Mouse (Mus musculus): ENCODE measurements around the gene Gpr87.

Gpr87 gene

GRCm38 (mm10) chr3:59194938-59195337, at the start of gene Gpr87:
TSS of gene Gpr87 (minus strand) at chr3:59195104.
- in situ Hi-C loops (cut with MboI, MseI) = loop anchor here (25.0 kb wide), 1 partner anchor 542 kb away; the partner anchor contains the start of gene Gm5538

DNA sequence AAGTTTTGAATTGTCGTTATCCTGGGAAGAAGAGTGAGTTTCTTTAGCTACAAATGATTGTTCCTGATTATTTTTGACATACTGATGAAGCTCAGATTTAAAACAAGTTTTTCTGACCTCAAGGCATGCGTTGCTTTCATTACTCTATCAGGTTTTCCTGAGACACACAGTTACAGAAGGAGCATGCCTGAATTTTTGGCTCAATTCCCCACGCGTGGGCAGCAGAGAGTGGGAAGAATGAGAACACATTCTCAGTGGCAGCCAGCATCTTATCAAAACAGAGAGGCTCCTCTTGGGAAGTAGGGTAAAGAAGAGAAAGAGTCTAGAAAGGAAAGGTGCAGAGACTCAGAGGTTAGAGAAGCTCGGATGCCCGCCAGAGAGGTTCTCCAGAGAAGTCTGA, 48.5 kb upstream of the Gpr87 start:
- in situ Hi-C loops (cut with MboI, MseI) = loop anchor here (25.0 kb wide), 1 partner anchor 1544 kb away; no protein-coding TSS in a partner anchor

DNA sequence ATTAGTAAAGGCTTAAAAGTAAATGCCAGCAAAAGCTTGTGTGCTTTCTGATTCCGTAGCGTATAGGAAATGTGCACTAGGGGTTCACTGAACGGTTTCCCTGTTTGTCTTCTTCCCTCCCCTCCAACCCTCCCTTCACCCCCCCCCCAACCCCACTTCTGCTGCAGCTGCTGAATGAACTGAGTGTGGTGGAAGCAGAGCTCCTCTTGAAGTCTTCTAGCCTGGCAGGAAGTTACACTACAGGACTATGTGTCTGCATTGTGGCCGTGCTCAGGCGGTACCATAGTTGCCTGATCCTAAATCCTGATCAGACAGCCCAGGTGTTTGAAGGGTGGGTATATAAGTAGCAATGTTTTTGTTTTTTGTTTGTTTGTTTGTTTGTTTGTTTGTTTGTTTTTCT, 40.0 kb upstream of the Gpr87 start:
- in situ Hi-C loops (cut with MboI, MseI) = loop anchor here (25.0 kb wide), 1 partner anchor 1552 kb away; no protein-coding TSS in a partner anchor

DNA sequence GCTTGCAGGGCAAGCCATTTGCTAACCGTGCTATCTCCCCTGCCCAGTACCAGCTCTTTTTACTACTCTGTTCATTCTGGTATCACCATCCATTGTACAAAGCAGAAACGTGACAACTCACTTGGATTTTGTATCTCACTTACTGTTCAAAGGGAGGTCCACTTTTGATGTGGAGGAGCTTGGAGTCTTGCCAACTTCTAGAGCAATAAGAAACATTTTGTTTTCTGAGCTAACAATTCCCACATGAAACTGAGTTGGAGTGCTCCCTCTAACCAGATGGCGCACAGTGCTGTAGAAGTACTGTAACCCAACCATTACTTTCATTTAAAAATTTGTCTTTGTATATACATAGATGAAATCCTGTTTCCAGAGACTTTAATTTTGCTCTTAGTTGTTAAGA, 36.0 kb upstream of the Gpr87 start:
- in situ Hi-C loops (cut with MboI, MseI) = loop anchor here (25.0 kb wide), 1 partner anchor 1556 kb away; no protein-coding TSS in a partner anchor

GRCm38 (mm10) chr3:59228730-59229551, 34.0 kb upstream of the Gpr87 start:
- in situ Hi-C loops (cut with MboI, MseI) = loop anchor here (25.0 kb wide), 1 partner anchor 1558 kb away; no protein-coding TSS in a partner anchor

- in situ Hi-C loops (cut with MboI, MseI) = loop anchor here (25.0 kb wide), 1 partner anchor 1560 kb away; no protein-coding TSS in a partner anchor
These were observed 32.8 kb upstream of the Gpr87 start for GRCm38 (mm10) chr3:59227696-59228095.

- in situ Hi-C loops (cut with MboI, MseI) = loop anchor here (25.0 kb wide), 1 partner anchor 1562 kb away; no protein-coding TSS in a partner anchor
These were observed 30.5 kb upstream of the Gpr87 start for GRCm38 (mm10) chr3:59225411-59225810.

GRCm38 (mm10) chr3:59222303-59222702, 27.4 kb upstream of the Gpr87 start:
- in situ Hi-C loops (cut with MboI, MseI) = no loop called here

DNA sequence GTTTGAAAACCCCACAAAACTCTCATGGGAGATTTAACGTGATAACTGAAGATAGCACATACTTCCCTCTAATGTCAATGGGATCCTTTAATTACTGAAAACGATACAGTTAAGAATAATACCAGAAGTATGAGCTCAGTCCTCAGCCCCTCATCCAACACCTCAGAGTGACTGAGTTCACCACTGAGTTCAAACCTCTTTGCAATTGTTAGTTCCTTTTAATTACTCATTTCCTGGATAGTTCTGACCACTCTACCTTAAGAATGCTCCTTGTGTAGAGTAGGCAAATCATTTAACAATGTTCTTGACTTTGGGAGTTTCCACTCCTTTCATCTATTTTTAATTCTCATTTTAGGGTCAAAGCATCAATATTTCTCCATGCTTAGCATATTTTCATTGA, 24.4 kb upstream of the Gpr87 start:
- in situ Hi-C loops (cut with MboI, MseI) = no loop called here

- in situ Hi-C loops (cut with MboI, MseI) = no loop called here
These were observed 22.3 kb upstream of the Gpr87 start for GRCm38 (mm10) chr3:59217211-59217610.

DNA sequence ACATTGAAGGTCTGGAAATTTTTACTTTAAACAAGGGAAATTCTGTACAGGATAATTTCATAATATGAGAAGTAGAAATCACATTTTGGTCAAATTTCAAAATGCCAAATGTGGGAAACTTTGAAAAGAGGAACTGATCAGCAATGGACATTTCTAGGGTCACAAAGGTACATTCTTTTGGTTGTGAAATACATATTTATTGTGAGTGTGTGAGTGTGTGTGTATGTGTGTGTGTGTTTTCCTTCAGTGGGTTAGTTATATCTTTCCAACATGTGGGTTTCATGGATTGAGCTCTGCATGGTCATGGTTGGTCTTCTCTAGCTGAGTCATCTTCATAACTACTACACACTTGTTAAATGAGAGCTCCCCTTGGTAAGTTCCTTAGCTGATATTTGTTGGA, 17.5 kb upstream of the Gpr87 start:
- in situ Hi-C loops (cut with MboI, MseI) = no loop called here

GRCm38 (mm10) chr3:59211784-59212183, 16.9 kb upstream of the Gpr87 start:
- in situ Hi-C loops (cut with MboI, MseI) = no loop called here

- in situ Hi-C loops (cut with MboI, MseI) = no loop called here
These were observed 15.8 kb upstream of the Gpr87 start, which contains the start of gene P2ry13 for GRCm38 (mm10) chr3:59210727-59211126. TSS of gene P2ry13 (minus strand) at chr3:59210882.

- in situ Hi-C loops (cut with MboI, MseI) = no loop called here
These were observed 15.2 kb upstream of the Gpr87 start for GRCm38 (mm10) chr3:59210089-59210488.

GRCm38 (mm10) chr3:59208650-59209548, 14.0 kb upstream of the Gpr87 start:
- in situ Hi-C loops (cut with MboI, MseI) = loop anchor here (5.0 to 10.0 kb wide), 2 partner anchors 127 to 1846 kb away; no protein-coding TSS in a partner anchor

- in situ Hi-C loops (cut with MboI, MseI) = loop anchor here (5.0 to 10.0 kb wide), 2 partner anchors 124 to 1849 kb away; no protein-coding TSS in a partner anchor
These were observed 11.0 kb upstream of the Gpr87 start for GRCm38 (mm10) chr3:59205941-59206340.

DNA sequence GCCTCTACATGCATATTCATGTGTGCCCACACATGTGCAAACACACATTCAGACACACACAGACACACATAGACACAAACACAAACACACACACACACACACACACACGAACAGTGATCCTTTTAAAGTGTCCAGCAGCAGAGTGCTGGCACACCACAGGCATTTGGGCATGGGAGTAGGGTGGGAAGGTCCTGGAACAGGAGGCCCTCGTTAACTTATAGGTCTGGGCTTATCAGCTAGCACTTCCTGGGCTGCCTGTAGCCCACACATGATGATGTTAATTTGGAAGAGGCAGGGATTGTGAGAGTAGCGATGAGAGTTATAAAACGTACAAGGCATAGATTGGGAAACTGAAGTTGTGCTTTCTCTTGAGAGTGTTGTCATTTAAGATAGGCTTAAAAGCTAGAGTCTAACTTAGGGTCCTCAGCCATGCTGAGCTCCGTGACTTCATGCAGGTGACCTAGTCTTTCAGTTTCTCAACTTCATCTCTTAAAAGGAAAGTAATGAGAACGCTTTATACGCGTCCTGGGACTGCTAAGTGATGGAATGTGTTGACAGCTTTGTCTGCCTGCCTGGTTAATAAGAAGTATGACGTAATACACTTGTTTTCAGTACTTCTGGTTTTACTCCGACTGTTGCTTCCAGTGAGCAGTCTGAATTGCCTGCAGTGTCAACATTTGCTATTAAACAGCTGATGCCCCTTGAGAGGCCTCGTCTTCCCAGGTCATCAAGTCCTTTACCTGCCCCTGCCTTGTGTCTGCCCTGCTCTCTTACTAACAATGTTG, 10.0 kb upstream of the Gpr87 start:
- in situ Hi-C loops (cut with MboI, MseI) = loop anchor here (5.0 to 10.0 kb wide), 2 partner anchors 123 to 1850 kb away; no protein-coding TSS in a partner anchor

GRCm38 (mm10) chr3:59203802-59204520, 9.1 kb upstream of the Gpr87 start:
- in situ Hi-C loops (cut with MboI, MseI) = loop anchor here (10.0 kb wide), 1 partner anchor 1851 kb away; no protein-coding TSS in a partner anchor

GRCm38 (mm10) chr3:59197329-59197948, 2.5 kb upstream of the Gpr87 start:
- in situ Hi-C loops (cut with MboI, MseI) = loop anchor here (25.0 kb wide), 1 partner anchor 540 kb away; the partner anchor contains the start of gene Gm5538
